Mouse (Mus musculus): Measurements from ENCODE around the gene Rbm45. TPM values are rescaled to one million over a fixed set of nuclear protein-coding genes. Genes with fewer than 3 reads are reported as not detected.

The Rbm45 gene
- polyA plus RNA-seq, 1 experiment from 2014 or later = 12.6 TPM

DNA sequence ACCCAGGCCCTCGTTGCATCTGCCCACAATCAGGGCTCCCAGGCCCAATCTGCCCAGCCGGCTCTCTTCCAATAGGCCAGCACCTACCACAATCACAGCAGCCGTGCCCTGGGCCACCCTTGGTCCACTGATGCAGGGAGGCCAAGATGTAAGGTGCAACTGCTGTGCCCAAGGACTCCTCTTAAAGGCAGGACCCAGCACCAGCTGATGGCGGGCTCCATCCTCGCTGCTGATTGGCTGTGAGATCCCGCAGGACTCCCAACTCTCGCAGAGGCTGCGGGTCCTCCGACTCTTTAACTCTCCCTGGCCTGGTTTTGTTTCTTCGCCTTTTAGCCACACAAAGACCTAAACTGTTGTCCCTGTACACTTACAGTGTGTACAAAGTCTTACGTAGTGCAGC, 9.6 kb upstream of the Rbm45 start, which contains the start of gene Cyct:
TSS of gene Cyct (minus strand) at position 225 of the 400 bp plus-strand sequence.
- H3K4me1 ChIP-seq = no peaks in the 10 kb centered on the region
- no peaks in the 10 kb centered on the region for H3K36me3 ChIP-seq
- no peak within 1 kb of the TSS for H3K27ac ChIP-seq
- no peak within 1 kb of the TSS for H3K4me3 ChIP-seq
- ATAC-seq (ENCODE audit: borderline replicate concordance, extremely low read depth, low FRiP score, low TSS enrichment) = no peak
- no peaks in the 10 kb centered on the region for H3K9me3 ChIP-seq
- H3K4me2 ChIP-seq = no peak within 1 kb of the TSS
- 84% methylated on average over 11 of the region's 11 CpGs for WGBS
- H3K9ac ChIP-seq = no peak within 1 kb of the TSS
- no peaks in the 10 kb centered on the region for H3K27me3 ChIP-seq

GRCm38 (mm10) chr2:76362111-76362510, 7.7 kb upstream of the Rbm45 start:
- WGBS = 53% methylated on average over 2 of the region's 2 CpGs
- no peak overlapping the region for H3K27ac ChIP-seq

GRCm38 (mm10) chr2:76365811-76366210, 4.0 kb upstream of the Rbm45 start:
- 65% methylated on average over 4 of the region's 4 CpGs for WGBS
- Histone ChIP-seq H3K4me2 (no peak overlapping the region), H3K36me3 (no peaks in the 10 kb centered on the region), H3K27me3 (no peaks in the 10 kb centered on the region), H3K9ac (no peak overlapping the region), H3K9me3 (no peaks in the 10 kb centered on the region), H3K27ac (no peak overlapping the region), H3K4me1 (peaks cover 1% of the 10 kb centered on the region), H3K4me3 (no peak overlapping the region)
- no peak for ATAC-seq (ENCODE audit: borderline replicate concordance, extremely low read depth, low FRiP score, low TSS enrichment)

More at GRCm38 (mm10) chr2:76362111-76362510, 7.7 kb upstream of the Rbm45 start:
- H3K9ac ChIP-seq = no peak overlapping the region
- H3K4me3 ChIP-seq = no peak overlapping the region
- H3K9me3 ChIP-seq = no peaks in the 10 kb centered on the region
- H3K36me3 ChIP-seq = no peaks in the 10 kb centered on the region
- no peak overlapping the region for H3K4me2 ChIP-seq
- no peaks in the 10 kb centered on the region for H3K27me3 ChIP-seq
- H3K4me1 ChIP-seq = no peaks in the 10 kb centered on the region
- ATAC-seq (ENCODE audit: borderline replicate concordance, extremely low read depth, low FRiP score, low TSS enrichment) = no peak

GRCm38 (mm10) chr2:76367188-76367922, 2.4 kb upstream of the Rbm45 start:
- Histone ChIP-seq H3K4me1 (peaks cover 5% of the 10 kb centered on the region), H3K4me2 (no peak overlapping the region), H3K27me3 (no peaks in the 10 kb centered on the region), H3K27ac (no peak overlapping the region), H3K9me3 (no peaks in the 10 kb centered on the region), H3K4me3 (no peak overlapping the region), H3K36me3 (peaks cover 5% of the 10 kb centered on the region; the same call in 1 of the 2 replicates), H3K9ac (no peak overlapping the region)
- no peak for ATAC-seq (ENCODE audit: borderline replicate concordance, extremely low read depth, low FRiP score, low TSS enrichment)
- 12% methylated on average over 9 of the region's 9 CpGs for WGBS

DNA sequence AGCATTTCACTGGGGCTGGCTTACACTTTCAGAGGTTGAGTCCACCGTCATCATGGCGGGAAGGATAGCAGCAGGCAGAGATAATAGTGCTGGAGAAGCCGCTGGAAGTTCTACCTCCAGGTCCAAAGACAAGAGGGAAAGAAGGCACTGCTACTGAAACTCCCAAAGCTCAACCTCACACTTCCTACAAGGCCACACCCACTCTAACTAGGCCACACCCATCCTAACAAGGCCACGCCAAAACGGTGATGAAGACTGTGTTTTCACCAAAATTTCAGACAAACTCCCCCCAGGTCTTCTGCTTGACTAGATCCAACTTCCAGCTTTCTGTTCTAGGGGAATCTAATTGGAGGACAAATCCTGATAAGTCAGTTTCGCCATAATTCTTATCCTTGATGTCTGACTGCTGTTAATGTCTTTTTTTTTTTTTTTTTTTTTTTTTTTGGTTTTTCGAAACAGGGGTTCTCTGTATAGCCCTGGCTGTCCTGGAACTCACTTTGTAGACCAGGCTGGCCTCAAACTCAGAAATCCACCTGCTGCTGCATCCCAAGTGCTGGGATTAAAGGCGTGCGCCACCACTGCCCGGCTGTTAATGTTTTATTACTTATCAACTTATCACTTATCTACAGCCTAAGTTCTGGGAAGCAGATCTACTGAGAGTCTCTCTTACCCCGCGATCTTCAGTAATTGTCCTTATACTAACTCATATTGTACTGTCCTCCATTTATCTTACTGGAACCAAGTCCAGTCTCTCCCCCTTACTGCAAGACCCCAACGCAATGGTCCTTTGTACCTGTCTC, 723 bp upstream of the Rbm45 start:
- 73% methylated on average over 13 of the region's 13 CpGs for WGBS
- ATAC-seq (ENCODE audit: borderline replicate concordance, extremely low read depth, low FRiP score, low TSS enrichment) = no peak
- H3K27ac ChIP-seq = no peak overlapping the region
- no peaks in the 10 kb centered on the region for H3K9me3 ChIP-seq
- H3K36me3 ChIP-seq = peaks cover 19% of the 10 kb centered on the region
- H3K4me3 ChIP-seq = no peak overlapping the region
- H3K27me3 ChIP-seq = no peaks in the 10 kb centered on the region
- peaks cover 5% of the 10 kb centered on the region for H3K4me1 ChIP-seq
- H3K4me2 ChIP-seq = no peak overlapping the region
- no peak overlapping the region for H3K9ac ChIP-seq

GRCm38 (mm10) chr2:76370656-76370922, 805 bp downstream of the Rbm45 start:
- H3K27ac ChIP-seq = no peak overlapping the region
- H3K9ac ChIP-seq = peak overlapping the region; percentile 71
- 4% methylated on average over 7 of the region's 7 CpGs for WGBS
- no peak for ATAC-seq (ENCODE audit: borderline replicate concordance, extremely low read depth, low FRiP score, low TSS enrichment)
- no peaks in the 10 kb centered on the region for H3K9me3 ChIP-seq
- peaks cover 22% of the 10 kb centered on the region for H3K36me3 ChIP-seq
- H3K4me1 ChIP-seq = peaks cover 5% of the 10 kb centered on the region
- peak overlapping the region; percentile 86 for H3K4me3 ChIP-seq
- peak overlapping the region; percentile 95 for H3K4me2 ChIP-seq
- no peaks in the 10 kb centered on the region for H3K27me3 ChIP-seq

- Histone ChIP-seq H3K4me1 (peaks cover 5% of the 10 kb centered on the region), H3K9ac (no peak overlapping the region), H3K4me3 (no peak overlapping the region), H3K27ac (no peak overlapping the region), H3K4me2 (no peak overlapping the region), H3K27me3 (no peaks in the 10 kb centered on the region), H3K9me3 (no peaks in the 10 kb centered on the region), H3K36me3 (peaks cover 27% of the 10 kb centered on the region)
- WGBS = 68% methylated on average over 4 of the region's 4 CpGs
- no peak for ATAC-seq (ENCODE audit: borderline replicate concordance, extremely low read depth, low FRiP score, low TSS enrichment)
Measured at GRCm38 (mm10) chr2:76372244-76372643, 2.5 kb downstream of the Rbm45 start.

GRCm38 (mm10) chr2:76374544-76375206, 4.9 kb downstream of the Rbm45 start:
- Histone ChIP-seq H3K36me3 (peaks cover 49% of the 10 kb centered on the region), H3K4me2 (no peak overlapping the region), H3K9ac (no peak overlapping the region), H3K27ac (no peak overlapping the region), H3K9me3 (no peaks in the 10 kb centered on the region), H3K4me3 (no peak overlapping the region), H3K27me3 (no peaks in the 10 kb centered on the region), H3K4me1 (peaks cover 5% of the 10 kb centered on the region)
- WGBS = 89% methylated on average over 6 of the region's 6 CpGs
- no peak for ATAC-seq (ENCODE audit: borderline replicate concordance, extremely low read depth, low FRiP score, low TSS enrichment)

- Histone ChIP-seq H3K4me2 (no peak overlapping the region), H3K27ac (no peak overlapping the region), H3K27me3 (no peaks in the 10 kb centered on the region), H3K9me3 (no peaks in the 10 kb centered on the region), H3K4me1 (no peaks in the 10 kb centered on the region), H3K4me3 (no peak overlapping the region), H3K36me3 (peaks cover 62% of the 10 kb centered on the region), H3K9ac (no peak overlapping the region)
- 92% methylated on average over 19 of the region's 19 CpGs for WGBS
- no peak for ATAC-seq (ENCODE audit: borderline replicate concordance, extremely low read depth, low FRiP score, low TSS enrichment)
Measured at GRCm38 (mm10) chr2:76378646-76379045, 8.9 kb downstream of the Rbm45 start.

DNA sequence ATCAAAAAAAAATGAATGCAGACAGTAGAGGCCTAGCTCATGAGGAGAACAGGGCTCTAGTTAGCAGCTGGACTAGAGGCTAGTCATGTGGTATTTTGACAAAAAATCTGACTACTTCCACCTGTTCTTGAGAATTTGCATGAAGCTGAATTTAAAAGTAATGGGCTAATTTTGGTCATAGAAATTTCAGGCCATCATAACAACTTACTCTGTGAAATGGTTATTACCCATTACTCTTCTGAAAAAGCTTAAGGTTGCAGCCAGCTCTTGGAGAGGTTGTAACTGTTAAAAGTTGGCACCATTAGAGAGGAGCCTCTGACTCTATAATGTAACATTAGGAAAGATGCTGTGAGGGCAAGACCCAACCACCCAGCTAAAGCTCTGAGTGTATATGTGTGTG, 16.7 kb downstream of the Rbm45 start:
- Histone ChIP-seq H3K27me3 (no peaks in the 10 kb centered on the region), H3K36me3 (peaks cover 17% of the 10 kb centered on the region)

DNA sequence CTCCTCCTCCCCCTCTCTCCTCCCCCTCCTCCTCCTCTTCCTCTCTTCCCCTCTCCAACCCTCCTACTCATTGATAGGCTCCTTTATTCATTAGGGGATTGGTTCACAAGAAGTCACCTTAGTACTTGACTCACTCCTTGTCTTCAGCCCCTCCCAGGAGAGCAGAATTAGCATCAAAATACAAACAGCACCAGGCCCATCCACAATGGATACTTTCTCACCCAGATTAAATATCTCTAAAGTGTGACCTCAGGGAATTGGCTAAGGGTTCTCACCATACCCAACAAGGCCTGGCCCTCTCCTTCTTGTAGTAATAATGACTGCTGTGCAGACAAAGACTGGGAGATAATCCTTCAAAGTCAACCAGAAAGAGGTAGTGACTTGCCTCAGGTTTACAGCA, 30.4 kb downstream of the Rbm45 start:
- Histone ChIP-seq H3K4me2 (no peak overlapping the region), H3K27me3 (peaks cover 11% of the 10 kb centered on the region; the same call in 1 of the 2 replicates)
- no peak for ATAC-seq (ENCODE audit: borderline replicate concordance, extremely low read depth, low FRiP score, low TSS enrichment)

More for the DNA sequence above, 16.7 kb downstream of the Rbm45 start:
- H3K9ac ChIP-seq = no peak overlapping the region
- H3K27ac ChIP-seq = no peak overlapping the region
- H3K4me1 ChIP-seq = no peaks in the 10 kb centered on the region
- H3K9me3 ChIP-seq = no peaks in the 10 kb centered on the region
- no peak for ATAC-seq (ENCODE audit: borderline replicate concordance, extremely low read depth, low FRiP score, low TSS enrichment)
- H3K4me2 ChIP-seq = no peak overlapping the region
- H3K4me3 ChIP-seq = no peak overlapping the region

More for the DNA sequence above, 30.4 kb downstream of the Rbm45 start:
- Histone ChIP-seq H3K27ac (no peak overlapping the region), H3K9me3 (no peaks in the 10 kb centered on the region), H3K9ac (no peak overlapping the region), H3K4me3 (no peak overlapping the region), H3K36me3 (no peaks in the 10 kb centered on the region), H3K4me1 (no peaks in the 10 kb centered on the region)

Data from lung, embryonic 15.5 days (tissue).